Mouse (Mus musculus): ENCODE measurements at regions not wholly inside any gene's neighbourhood (a gene's known extent, or its start where the extent isn't known, plus 50 kb on each side); places are given as distances from the start of the nearest gene placed in this dataset.

- ATAC-seq (replicated peaks in 1 of 2; ENCODE audit: insufficient read depth in 1 of 2, low FRiP score in 2 of 2, low TSS enrichment in 1 of 2, low read depth in 1 of 2, poor library complexity in 2 of 2, severe bottlenecking in 2 of 2), result no peak
These were observed 58.3 kb upstream of the Ccdc39 start for GRCm38 (mm10) chr3:33902431-33902830.

- no peak for ATAC-seq (replicated peaks in 1 of 2; ENCODE audit: insufficient read depth in 1 of 2, low FRiP score in 2 of 2, low TSS enrichment in 1 of 2, low read depth in 1 of 2, poor library complexity in 2 of 2, severe bottlenecking in 2 of 2)
These were observed 59.2 kb upstream of the Ccdc39 start for GRCm38 (mm10) chr3:33903326-33903725.

- no peak for ATAC-seq (replicated peaks in 1 of 2; ENCODE audit: insufficient read depth in 1 of 2, low FRiP score in 2 of 2, low TSS enrichment in 1 of 2, low read depth in 1 of 2, poor library complexity in 2 of 2, severe bottlenecking in 2 of 2)
These were observed 59.7 kb upstream of the Ccdc39 start for GRCm38 (mm10) chr3:33903816-33904215.

- ATAC-seq (replicated peaks in 1 of 2; ENCODE audit: insufficient read depth in 1 of 2, low FRiP score in 2 of 2, low TSS enrichment in 1 of 2, low read depth in 1 of 2, poor library complexity in 2 of 2, severe bottlenecking in 2 of 2), result no peak
These were observed 61.0 kb upstream of the Ccdc39 start for GRCm38 (mm10) chr3:33904854-33905678.

- ATAC-seq (replicated peaks in 1 of 2; ENCODE audit: insufficient read depth in 1 of 2, low FRiP score in 2 of 2, low TSS enrichment in 1 of 2, low read depth in 1 of 2, poor library complexity in 2 of 2, severe bottlenecking in 2 of 2), result no peak
These were observed 61.5 kb upstream of the Ccdc39 start for GRCm38 (mm10) chr3:33905679-33906007.

- ATAC-seq (replicated peaks in 1 of 2; ENCODE audit: insufficient read depth in 1 of 2, low FRiP score in 2 of 2, low TSS enrichment in 1 of 2, low read depth in 1 of 2, poor library complexity in 2 of 2, severe bottlenecking in 2 of 2), result no peak
These were observed 63.0 kb upstream of the Ccdc39 start for GRCm38 (mm10) chr3:33907061-33907460.

- ATAC-seq (replicated peaks in 1 of 2; ENCODE audit: insufficient read depth in 1 of 2, low FRiP score in 2 of 2, low TSS enrichment in 1 of 2, low read depth in 1 of 2, poor library complexity in 2 of 2, severe bottlenecking in 2 of 2), result no peak
These were observed 67.4 kb upstream of the Ccdc39 start for GRCm38 (mm10) chr3:33911559-33911958.

- ATAC-seq (replicated peaks in 1 of 2; ENCODE audit: insufficient read depth in 1 of 2, low FRiP score in 2 of 2, low TSS enrichment in 1 of 2, low read depth in 1 of 2, poor library complexity in 2 of 2, severe bottlenecking in 2 of 2), result no peak
These were observed 69.4 kb upstream of the Ccdc39 start for GRCm38 (mm10) chr3:33913470-33913869.

- ATAC-seq (replicated peaks in 1 of 2; ENCODE audit: insufficient read depth in 1 of 2, low FRiP score in 2 of 2, low TSS enrichment in 1 of 2, low read depth in 1 of 2, poor library complexity in 2 of 2, severe bottlenecking in 2 of 2), result no peak
These were observed 70.3 kb upstream of the Ccdc39 start for GRCm38 (mm10) chr3:33914386-33914785.

GRCm38 (mm10) chr3:33915777-33916176, 71.7 kb upstream of the Ccdc39 start:
- ATAC-seq (replicated peaks in 1 of 2; ENCODE audit: insufficient read depth in 1 of 2, low FRiP score in 2 of 2, low TSS enrichment in 1 of 2, low read depth in 1 of 2, poor library complexity in 2 of 2, severe bottlenecking in 2 of 2), result no peak

- ATAC-seq (replicated peaks in 1 of 2; ENCODE audit: insufficient read depth in 1 of 2, low FRiP score in 2 of 2, low TSS enrichment in 1 of 2, low read depth in 1 of 2, poor library complexity in 2 of 2, severe bottlenecking in 2 of 2), result no peak
These were observed 72.2 kb upstream of the Ccdc39 start for GRCm38 (mm10) chr3:33916318-33916717.

GRCm38 (mm10) chr3:33916818-33917217, 72.7 kb upstream of the Ccdc39 start:
- ATAC-seq (replicated peaks in 1 of 2; ENCODE audit: insufficient read depth in 1 of 2, low FRiP score in 2 of 2, low TSS enrichment in 1 of 2, low read depth in 1 of 2, poor library complexity in 2 of 2, severe bottlenecking in 2 of 2), result no peak

- ATAC-seq (replicated peaks in 1 of 2; ENCODE audit: insufficient read depth in 1 of 2, low FRiP score in 2 of 2, low TSS enrichment in 1 of 2, low read depth in 1 of 2, poor library complexity in 2 of 2, severe bottlenecking in 2 of 2), result peak; percentile 59 to 80
These were observed 74.7 kb upstream of the Ccdc39 start for GRCm38 (mm10) chr3:33918785-33919184.

- no peak for ATAC-seq (replicated peaks in 1 of 2; ENCODE audit: insufficient read depth in 1 of 2, low FRiP score in 2 of 2, low TSS enrichment in 1 of 2, low read depth in 1 of 2, poor library complexity in 2 of 2, severe bottlenecking in 2 of 2)
These were observed 81.0 kb upstream of the Ccdc39 start for GRCm38 (mm10) chr3:33925072-33925471.

- no peak for ATAC-seq (replicated peaks in 1 of 2; ENCODE audit: insufficient read depth in 1 of 2, low FRiP score in 2 of 2, low TSS enrichment in 1 of 2, low read depth in 1 of 2, poor library complexity in 2 of 2, severe bottlenecking in 2 of 2)
These were observed 64.7 kb upstream of the Fxr1 start for GRCm38 (mm10) chr3:33955064-33955463.

- ATAC-seq (replicated peaks in 1 of 2; ENCODE audit: insufficient read depth in 1 of 2, low FRiP score in 2 of 2, low TSS enrichment in 1 of 2, low read depth in 1 of 2, poor library complexity in 2 of 2, severe bottlenecking in 2 of 2), result peak; percentile 85 to 86
These were observed 63.7 kb upstream of the Fxr1 start for GRCm38 (mm10) chr3:33955854-33956624.

GRCm38 (mm10) chr3:33956625-33957023, 63.1 kb upstream of the Fxr1 start:
- no peak for ATAC-seq (replicated peaks in 1 of 2; ENCODE audit: insufficient read depth in 1 of 2, low FRiP score in 2 of 2, low TSS enrichment in 1 of 2, low read depth in 1 of 2, poor library complexity in 2 of 2, severe bottlenecking in 2 of 2)

- ATAC-seq (replicated peaks in 1 of 2; ENCODE audit: insufficient read depth in 1 of 2, low FRiP score in 2 of 2, low TSS enrichment in 1 of 2, low read depth in 1 of 2, poor library complexity in 2 of 2, severe bottlenecking in 2 of 2), result no peak
These were observed 62.1 kb upstream of the Fxr1 start for GRCm38 (mm10) chr3:33957676-33958075.

- no peak for ATAC-seq (replicated peaks in 1 of 2; ENCODE audit: insufficient read depth in 1 of 2, low FRiP score in 2 of 2, low TSS enrichment in 1 of 2, low read depth in 1 of 2, poor library complexity in 2 of 2, severe bottlenecking in 2 of 2)
These were observed 61.5 kb upstream of the Fxr1 start for GRCm38 (mm10) chr3:33958216-33958615.
